Mouse (Mus musculus) retina, embryonic 14.5 days (tissue): ENCODE results near the gene Uba52.
A peak's percentile ranks its signal among the peaks of the same experiment; 100 is the strongest.
"Not testable (repeated sequence)": the region's sequence is repeated elsewhere in the genome, so short reads cannot be mapped to it uniquely, and the experiment has no call there.

Source experiments
- DNase-seq: peaks from one replicate; pipeline ENCODE4 v3.0.0-alpha.2; 2015; ENCODE audit warnings: low spot score

Uba52 gene

GRCm38 (mm10) chr8:70530314-70530713 lies 19.7 kb upstream of the Uba52 start:
- no peak for DNase-seq

GRCm38 (mm10) chr8:70529741-70530161 lies 19.1 kb upstream of the Uba52 start:
- no peak for DNase-seq

GRCm38 (mm10) chr8:70529299-70529698 lies 18.7 kb upstream of the Uba52 start:
- no peak for DNase-seq

GRCm38 (mm10) chr8:70528182-70528797 lies 17.7 kb upstream of the Uba52 start:
- no peak for DNase-seq

- peak; percentile 98 for DNase-seq
Measured at GRCm38 (mm10) chr8:70527512-70528181, 17.0 kb upstream of the Uba52 start, which contains the start of the genes Fkbp8 and Kxd1. Gene Fkbp8, plus strand, starts transcription at chr8:70527724. Gene Kxd1, minus strand, starts transcription at chr8:70527956.

- no peak for DNase-seq
Measured at GRCm38 (mm10) chr8:70527111-70527511, 16.5 kb upstream of the Uba52 start.

- DNase-seq: peak; percentile 98
Measured at GRCm38 (mm10) chr8:70522592-70523403, 12.2 kb upstream of the Uba52 start.

GRCm38 (mm10) chr8:70519606-70520005 lies 9.0 kb upstream of the Uba52 start:
- no peak for DNase-seq

- no peak for DNase-seq
Measured at GRCm38 (mm10) chr8:70519043-70519442, 8.4 kb upstream of the Uba52 start.

- no peak for DNase-seq
Measured at GRCm38 (mm10) chr8:70517940-70518643, 7.5 kb upstream of the Uba52 start.

- no peak for DNase-seq
Measured at GRCm38 (mm10) chr8:70513441-70513840, 2.8 kb upstream of the Uba52 start.

GRCm38 (mm10) chr8:70512253-70512903 lies 1.8 kb upstream of the Uba52 start:
- DNase-seq: no peak

GRCm38 (mm10) chr8:70511770-70512169 lies 1.2 kb upstream of the Uba52 start:
- DNase-seq: no peak

GRCm38 (mm10) chr8:70511174-70511573 lies 573 bp upstream of the Uba52 start:
- not testable (repeated sequence) for DNase-seq

GRCm38 (mm10) chr8:70509281-70509952 lies 1.2 kb downstream of the Uba52 start:
- DNase-seq: no peak

- no peak for DNase-seq
Measured at GRCm38 (mm10) chr8:70507027-70507393, 3.6 kb downstream of the Uba52 start.

GRCm38 (mm10) chr8:70506328-70507026 lies 4.1 kb downstream of the Uba52 start, which contains the start of gene Rex1bd:
Gene Rex1bd, minus strand, starts transcription at chr8:70506752.
- peak; percentile 94 for DNase-seq

- DNase-seq: no peak
Measured at GRCm38 (mm10) chr8:70505698-70506327, 4.8 kb downstream of the Uba52 start.

GRCm38 (mm10) chr8:70504851-70505250 lies 5.8 kb downstream of the Uba52 start:
- peak; percentile 88 for DNase-seq

- no peak for DNase-seq
Measured at GRCm38 (mm10) chr8:70504291-70504716, 6.3 kb downstream of the Uba52 start.
